Mouse (Mus musculus) adrenal gland, adult 18-20 months (tissue): ENCODE data around the gene Cln3. TPM values are rescaled to one million over a fixed set of nuclear protein-coding genes. Genes with fewer than 3 reads are reported as not detected.

Source experiments
- DNase-seq, 2 experiments: peaks; one replicate each; pipeline ENCODE4 v3.0.0; 2021 to 2022; ENCODE audit warnings: low spot score in 2 of 2
- total RNA-seq, 2 experiments: library from RNA; stranded (reverse); gene quantifications; 1 replicate in 1 of 2; 2 replicates in 1 of 2; pipeline ENCODE4 v1.2.3; 2021

Cln3 gene
- total RNA-seq, 2 experiments from 2014 or later: 34.6 to 35.8 TPM

DNA sequence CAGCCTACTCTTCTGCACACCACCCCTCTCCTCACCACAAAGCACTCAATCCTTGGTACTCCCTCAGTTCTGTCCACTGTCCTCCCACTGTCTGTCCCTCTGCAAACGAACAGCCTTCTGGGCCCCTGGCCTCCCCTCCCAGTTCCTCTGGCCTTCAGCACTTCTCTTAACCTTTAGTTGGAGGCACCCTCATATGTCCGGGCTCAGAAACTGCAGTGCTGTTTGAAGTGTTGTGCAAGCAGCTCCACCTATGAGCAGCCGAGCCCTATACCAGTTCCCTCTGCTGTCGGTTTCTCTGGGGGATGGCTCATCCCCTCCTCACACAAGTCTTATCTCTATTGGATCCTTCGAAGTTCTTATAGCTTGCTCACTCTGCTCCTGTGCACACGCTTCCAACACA, 10.8 kb upstream of the Cln3 start:
- DNase-seq: no peak

DNA sequence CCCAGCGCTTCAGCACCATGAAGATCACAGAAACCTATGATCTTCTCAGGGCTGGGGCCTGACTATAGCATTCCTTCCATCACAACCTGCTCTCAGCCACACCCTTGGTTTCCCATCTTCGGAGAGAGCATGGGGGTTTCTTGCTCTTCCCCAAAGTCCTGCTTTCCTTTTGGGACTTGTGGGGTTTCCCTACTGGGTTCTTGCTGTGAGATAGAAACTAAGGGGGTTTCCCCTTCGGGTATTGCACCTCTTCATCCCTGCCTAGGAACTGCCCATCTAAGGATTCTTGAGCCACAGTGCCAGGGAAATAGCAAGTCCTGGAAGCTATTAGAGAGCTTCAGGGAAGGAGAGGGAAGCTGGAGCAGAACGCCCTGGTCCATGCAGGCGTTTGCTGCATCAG, 10.3 kb upstream of the Cln3 start:
- DNase-seq: no peak

DNA sequence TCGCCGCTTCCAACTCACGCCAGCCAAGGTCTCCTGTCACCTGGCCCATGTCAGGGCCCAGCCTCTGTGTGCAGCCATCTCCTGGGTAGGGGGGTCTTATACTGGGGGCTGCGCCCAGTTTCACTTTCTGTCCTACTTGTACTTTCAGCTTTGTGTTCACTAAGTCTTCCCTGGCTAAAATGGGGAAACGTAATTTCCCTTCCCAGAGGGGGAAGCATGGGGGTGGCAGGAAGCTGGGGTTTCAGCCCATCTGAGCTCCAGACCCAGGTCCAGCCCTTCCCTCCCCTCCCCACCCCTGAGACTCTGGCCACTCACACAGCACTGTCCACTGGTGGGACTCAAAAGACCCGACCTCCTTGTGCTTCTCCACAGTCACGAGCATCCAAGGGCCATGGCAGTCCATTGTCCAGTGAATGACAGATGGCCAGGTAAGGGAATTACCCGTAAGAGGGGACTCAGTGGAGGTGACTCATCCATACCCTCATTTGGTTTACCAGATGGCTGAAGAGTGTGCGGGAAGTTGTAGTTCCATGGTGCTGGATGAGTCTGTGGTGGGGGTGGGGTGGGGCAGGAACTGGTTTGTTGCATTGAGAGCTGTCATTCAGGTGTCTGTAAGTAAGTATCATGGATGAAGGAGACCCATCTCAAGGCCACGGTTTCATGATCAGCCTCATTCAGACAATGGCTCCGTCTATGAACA, 9.4 kb upstream of the Cln3 start, which contains the start of gene Il27:
Il27 (minus strand) TSS at position 80 of the 700 bp plus-strand sequence.
- DNase-seq: no peak

DNA sequence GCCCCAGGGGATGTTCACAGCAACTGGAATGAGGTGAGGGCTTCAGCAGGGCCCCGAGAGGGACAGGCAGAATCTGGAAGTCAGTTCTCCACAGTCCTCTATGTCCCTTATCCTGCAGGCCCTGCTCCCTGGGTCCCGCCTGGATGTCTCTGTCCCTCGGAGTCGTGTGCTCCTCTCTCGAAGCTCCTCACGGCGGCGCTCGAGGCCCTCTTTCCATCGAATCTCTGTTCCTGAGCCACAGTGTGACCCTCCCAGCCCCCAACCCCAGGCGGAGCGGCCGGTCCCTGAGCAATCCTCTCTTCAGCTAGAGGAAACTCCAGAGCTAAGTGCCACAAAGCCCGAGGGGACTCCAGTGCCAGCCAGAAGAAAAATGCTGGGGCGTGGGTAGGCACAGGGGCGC, 2.2 kb upstream of the Cln3 start:
- DNase-seq: peak in 1 of 2 experiments; percentile 39

DNA sequence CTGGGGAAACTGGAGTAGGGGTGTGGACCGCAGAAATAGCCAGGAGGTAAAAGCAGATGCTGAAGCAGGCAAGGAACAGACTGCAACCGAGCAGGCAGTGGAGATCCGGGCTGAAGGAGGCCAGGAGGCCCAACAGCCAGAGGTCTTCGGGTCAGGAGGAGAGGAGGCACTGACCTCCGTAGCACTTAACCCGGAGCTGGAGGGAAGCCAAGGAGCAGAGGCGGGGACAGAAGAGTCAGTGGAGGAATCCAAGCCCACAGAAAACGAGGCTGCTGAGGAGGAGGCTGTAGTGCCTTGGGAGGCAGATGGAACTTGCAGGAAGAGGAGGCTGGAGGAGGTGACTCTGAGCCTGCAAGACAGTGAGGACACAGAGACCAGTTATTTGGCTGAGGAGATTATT, 1.2 kb upstream of the Cln3 start:
- peak in 1 of 2 experiments; percentile 46 for DNase-seq

DNA sequence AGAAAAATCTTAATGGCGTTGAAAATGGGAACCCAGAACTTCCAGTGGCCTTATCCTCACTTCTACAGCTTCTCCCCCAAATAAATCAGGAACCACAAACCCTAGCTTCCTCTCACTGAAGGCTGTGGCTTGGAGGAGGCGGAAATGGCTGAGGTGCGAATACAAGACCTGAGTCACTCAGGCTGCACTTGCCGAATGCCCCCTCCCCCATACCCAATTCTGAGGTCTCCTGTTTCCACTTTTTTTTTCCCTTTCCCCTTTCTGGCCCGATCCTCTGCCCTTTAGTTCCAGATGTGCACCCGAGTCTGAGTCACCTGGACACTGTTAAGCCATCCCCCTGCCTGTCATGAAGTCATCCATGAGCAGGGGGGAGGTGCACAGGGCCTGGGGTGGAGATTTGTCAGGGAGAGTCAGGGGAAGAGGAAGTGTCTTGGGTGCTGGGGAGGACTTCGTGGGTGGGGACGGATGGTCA, 1.1 kb downstream of the Cln3 start, which contains the start of gene Apobr:
Apobr (plus strand) TSS at position 437 of the 472 bp plus-strand sequence.
- no peak for DNase-seq

DNA sequence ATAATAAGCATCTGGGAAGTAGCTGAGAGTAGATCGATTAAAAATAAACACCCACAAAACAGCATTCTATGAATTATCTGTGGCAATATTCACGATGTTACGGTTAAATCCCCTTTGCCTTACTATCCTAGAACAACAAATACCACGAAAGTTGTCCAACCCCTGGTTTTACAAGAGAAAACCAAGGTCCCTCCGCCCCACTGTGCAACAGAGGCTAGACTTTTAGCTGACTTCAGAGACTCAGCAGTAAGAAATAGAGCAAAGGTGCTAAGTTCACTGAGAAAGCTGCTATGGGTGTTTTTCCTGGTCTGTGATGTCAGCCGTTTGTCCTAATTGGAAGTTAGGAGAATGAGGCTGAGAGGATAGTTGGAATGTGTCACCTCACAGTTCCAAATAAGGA, 1.9 kb downstream of the Cln3 start:
- no peak for DNase-seq

DNA sequence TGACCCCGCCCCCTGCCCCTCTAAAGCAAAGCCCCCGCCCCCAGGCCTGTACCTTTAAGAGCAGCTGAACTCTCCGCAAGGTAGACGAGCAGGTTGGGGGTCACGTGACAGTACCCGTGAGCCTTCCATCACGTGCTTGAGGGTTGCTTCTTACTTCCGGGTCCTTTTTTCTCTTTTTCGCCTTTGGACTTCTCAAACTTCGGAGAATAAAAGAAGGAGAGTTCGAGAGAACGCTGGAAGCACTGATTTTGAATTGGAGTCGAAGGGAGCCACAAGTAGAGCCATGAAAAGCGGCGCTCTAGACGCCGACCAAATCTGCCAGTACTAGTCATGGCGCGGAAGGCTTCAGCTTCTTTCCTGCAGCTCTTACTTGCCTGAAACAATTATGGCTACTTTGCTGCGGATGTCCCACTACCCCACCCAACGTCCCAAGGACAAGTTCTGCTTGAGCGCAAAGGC, 2.3 kb downstream of the Cln3 start:
- DNase-seq: peak; percentile 69 to 72

DNA sequence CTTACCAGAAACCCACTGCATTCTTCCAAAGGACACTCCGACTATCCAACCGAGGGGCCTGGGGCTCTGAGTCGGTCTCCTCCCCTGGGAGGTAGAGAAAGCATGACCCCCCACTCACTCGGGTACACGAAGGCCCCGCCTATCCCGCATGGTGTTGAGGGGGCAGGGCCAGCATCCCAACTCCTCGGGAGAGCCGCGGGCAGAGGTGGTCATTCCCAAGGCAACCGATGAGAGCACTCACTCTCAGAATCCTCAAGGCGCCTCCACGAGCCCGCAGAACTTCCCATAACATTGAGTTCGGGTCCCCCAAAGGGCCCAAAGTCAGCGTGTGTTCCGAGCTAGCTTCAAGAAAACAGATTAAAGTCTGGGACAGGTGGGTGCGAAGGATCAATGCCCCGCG, 2.9 kb downstream of the Cln3 start:
- DNase-seq: no peak

DNA sequence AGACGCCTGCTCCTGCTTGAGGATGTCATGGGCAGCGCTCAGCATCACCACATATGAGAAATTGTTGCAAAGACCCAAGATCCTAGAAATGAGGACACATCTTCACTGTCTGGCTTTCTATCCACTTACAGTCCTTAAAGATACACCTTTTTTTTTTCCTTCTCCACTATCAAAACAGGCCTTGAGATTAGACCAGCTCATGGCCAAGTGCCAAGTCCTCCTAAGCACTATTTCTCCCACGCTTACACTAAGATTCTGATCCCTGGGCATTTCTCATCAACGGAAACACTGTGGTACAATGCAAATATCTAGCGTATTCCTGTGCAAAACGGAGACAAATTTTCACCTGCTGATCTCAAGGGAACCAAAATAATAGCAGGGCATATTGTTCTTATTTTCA, 4.0 kb downstream of the Cln3 start:
- DNase-seq: no peak

DNA sequence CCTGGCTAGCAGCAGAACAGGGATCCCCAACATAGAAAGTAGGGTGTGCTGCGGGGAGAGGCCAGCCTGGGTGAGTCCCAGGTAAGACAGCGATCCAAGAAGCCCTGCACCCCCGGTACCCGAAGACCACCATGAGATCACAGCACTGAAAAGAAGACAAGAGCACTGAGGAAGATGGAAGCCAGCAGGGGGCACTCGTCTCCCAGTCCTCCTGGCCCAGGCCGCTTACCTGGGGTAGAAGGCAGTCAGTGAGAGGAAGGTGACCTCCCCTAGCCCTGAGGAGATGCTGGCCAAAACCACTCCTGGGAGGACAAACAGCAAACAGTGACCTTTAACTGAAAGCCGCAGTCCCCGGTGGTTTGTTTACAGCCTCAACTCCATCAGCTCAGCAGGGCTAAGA, 6.4 kb downstream of the Cln3 start:
- DNase-seq: peak in 1 of 2 experiments; percentile 64

DNA sequence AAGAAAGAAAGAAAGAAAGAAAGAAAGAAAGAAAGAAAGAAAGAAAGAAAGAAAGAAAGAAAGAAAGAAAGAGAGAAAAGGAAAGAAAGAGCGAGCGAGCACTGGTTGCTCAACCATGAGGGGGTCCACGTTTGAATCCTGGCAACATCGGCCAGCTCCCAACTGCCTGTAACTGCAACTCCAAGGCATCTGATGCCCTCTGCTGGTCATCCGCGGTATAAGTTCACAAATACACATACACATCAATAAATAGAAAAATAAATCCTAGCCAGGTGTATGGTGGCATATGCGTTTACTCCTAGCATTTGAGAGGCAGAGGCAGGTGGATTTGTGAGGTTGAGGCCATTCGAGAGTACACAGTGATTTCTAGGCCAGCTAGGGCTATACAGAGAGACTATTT, 8.7 kb downstream of the Cln3 start:
- DNase-seq: peak; percentile 50 to 61

DNA sequence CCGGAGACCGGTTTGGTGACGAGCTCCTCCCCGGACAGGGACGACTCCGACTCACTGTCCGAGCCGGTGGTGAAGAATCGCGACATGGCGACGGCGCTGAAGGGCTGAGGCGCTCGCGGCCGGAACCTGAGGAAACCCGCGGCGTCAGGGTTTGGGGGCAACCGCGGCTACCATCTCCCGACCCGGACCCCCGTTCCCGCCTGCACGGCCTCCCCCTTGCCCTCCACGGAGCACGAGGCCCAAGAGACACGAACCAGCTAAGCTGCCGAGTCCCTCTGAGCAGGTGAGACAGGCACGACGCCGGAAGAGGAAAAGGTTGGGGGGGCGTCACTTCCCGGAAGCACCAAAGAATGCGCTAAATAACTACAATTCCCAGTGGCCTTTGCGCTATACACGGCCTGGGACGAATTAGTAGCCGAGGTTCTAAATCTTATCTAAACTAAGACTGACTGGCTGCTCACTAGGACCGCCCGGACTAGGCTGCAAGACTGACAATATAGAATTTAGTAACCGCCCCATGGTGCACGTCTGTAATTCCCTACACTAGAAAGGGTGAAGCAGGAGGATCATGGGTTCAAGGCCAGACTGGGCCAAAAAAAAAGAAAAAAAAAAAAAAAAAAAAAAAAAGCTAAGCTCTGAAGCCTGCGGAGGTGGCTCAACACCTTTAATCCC, 19.4 kb downstream of the Cln3 start, which contains the start of gene Eif3c:
Eif3c (minus strand) TSS at position 318 of the 672 bp plus-strand sequence.
- DNase-seq: peak; percentile 72 to 78

DNA sequence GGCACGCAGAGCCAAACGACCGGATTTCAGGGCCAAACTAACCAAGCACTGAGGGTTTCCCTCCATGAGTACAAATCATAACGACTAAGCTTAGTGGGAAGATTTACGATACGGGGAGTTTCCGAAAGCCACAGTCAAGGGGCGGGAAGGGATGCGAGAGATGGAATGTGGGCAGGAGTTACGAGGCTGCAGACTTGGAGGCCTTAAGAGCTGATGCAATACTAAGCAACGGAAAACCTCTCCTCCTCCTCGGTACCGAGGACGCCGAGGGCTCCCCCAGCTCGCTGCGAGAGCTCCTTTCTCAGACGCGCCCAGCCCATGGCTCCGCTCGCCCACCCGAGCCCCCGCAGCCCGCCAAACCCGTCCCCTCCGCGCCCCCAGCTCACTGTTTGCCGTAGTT, 19.9 kb downstream of the Cln3 start:
- peak in 1 of 2 experiments; percentile 23 for DNase-seq

DNA sequence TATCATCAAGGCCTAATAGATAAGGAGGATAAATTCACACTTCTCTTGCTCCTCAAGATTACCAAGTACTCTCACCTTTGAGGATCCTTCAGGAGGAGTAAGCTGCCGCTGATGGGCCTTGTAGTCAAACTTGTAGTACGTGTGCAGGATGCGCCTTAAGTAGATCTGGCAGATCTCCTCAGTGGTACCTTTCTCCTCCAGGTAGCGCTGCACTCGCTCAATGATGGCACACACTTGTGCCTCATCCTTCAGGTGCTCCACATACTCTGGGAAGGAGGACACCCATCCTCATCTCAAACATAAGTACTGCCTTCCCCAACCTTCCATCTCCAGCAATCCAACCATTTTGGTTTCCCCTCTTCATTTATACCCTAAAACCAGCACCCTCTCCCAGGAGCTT, 29.0 kb downstream of the Cln3 start:
- DNase-seq: no peak

DNA sequence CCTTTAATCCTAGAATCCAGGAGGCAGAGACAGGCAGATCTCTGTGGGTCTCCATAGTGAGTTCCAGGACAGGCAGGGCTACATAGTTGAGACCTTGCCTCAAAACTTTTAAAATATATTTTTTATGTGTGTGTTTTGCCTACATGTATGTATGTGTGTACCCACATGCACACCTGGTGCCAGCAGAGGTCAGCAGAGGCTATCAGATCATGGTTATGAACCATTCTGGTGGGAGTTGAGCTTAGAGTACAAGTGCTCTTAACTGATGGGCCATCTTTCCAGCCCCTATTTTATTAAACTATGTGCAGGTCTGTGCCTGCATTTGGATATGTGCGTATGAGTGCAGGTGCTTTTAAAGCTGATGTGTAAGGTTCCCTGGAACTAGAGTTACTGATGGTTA, 30.8 kb downstream of the Cln3 start:
- no peak for DNase-seq

DNA sequence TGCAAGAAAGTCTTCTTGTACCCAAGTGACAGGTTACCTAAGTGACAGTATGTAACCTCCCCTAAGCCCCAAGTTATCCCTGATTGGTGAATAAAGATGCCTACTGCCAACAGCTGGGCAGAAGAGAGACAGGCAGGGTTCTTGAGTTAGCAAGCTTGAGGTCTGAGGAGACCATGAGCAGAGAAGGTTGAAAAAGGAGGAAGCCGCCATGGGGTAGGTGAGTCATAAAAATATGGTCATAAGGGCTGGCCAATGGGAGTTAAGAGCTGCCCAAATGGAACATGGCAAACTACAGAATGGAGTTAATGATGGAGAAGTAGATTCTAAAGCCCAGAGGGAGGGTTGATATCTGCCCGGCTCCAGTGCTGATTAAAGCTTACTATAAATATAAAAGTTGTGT, 40.0 kb downstream of the Cln3 start:
- no peak for DNase-seq

DNA sequence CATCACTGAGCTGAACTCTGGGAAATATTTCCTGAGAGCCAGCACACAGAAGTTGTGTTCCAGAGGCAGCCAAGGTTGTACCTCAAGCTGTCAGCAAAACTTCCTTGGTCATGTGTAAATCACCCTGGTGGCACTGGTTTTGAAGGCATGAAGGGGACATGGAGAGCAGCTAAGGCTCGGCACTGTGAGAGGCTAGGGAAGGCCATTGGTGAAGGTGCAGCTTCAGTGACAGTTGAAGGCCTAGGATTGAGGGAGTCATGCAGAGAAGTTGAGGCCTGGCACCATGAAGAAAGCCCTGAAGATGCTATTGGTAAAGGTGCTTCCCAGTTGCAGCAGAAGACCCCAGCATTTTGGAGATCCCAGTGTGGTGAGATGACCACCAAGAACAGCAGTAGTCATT, 44.0 kb downstream of the Cln3 start:
- no peak for DNase-seq

DNA sequence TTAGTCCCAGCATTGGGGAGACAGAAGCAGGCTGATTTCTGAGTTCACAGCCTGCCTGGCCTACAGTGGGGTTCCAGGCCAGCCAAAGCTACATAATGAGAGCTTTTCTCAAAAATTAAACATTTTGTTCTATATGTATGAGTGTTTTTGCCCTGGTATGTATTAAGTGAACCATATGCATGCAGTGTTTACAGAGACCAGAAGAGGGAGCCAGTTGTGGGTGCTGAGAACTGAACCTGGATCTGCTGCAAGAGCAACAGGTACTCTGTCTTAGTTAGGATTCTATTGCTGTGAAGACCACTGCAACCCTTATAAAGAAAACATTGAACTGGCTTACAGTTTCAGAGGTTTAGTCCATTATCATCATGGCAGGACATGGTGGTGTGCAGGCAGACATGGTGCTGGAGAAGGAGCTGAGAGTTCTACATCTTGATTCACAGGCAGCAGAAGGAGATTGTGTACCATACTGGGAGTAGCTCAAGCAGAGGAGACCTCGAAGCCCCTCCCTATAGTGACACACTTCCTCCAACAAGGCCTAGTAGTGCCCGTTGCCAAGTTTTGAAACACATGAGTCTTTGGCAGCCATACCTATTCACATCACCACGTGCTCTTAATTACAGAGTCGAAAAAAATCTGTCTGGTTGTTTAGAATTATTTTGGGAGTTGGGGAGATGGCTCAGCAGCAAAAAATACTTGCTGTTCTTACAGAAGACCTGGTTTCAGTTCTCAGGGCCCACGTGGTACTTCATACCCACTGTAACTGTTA, 47.6 kb downstream of the Cln3 start:
- no peak for DNase-seq

DNA sequence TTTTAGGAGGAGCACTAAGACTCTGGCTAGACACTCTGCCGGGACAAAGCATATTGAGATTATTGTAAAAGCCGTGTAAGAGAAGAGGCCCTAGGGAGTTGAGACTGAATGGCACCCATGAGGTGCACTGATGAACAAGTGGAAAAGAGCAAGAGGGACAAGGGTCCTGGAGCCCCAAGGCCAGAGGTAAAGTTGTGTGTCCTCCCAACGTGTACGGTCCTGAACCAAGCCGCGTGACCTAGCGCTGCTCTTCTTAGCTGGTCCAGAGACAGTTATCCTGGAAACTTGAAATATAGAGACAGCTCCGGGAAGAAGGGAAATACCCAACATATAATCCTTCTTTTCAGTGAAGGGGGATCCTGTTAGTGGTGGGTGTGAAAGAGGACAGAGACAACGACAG, 49.2 kb downstream of the Cln3 start:
- DNase-seq: no peak

DNA sequence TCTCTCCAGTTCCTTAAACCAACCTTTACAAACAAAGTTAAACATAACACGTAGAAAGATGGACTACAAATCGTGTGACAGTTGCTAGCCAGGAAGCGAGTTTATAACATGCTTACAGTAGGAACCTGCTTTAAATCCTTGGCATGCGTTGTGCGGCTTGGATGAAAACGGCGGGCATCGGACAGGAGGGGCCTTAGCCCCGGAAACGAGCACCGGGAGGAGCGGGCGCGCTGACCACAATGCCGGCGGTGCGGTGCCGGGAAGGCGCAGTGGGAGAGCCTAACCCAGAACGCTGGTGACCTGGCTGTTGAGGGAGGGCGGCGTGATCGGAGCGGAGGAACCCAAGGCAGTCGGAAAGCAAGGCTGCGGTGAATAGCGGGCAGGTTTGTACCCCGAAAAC, 49.9 kb downstream of the Cln3 start:
- DNase-seq: peak; percentile 9 to 32

DNA sequence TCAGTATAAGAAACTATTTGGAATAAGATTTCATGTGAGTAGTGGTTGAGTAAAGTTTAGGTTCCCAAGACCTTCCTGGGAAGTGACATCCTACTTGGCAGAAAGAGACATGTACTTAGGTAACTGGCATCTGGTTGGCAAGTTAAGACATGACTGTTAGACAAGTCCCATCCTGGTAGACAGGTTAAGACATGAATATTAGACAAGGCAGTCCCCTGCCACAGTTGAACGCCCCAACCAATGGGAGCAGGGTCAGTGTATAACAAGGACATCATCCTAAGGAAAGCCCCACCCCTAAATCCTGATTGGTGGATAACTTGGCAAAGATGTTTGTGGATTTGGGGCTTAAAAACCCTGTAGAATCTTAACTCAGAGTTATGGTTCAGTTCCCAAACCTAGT, 52.2 kb downstream of the Cln3 start:
- DNase-seq: no peak
